Mouse (Mus musculus): ENCODE measurements around the gene Hist1h4i.

The Hist1h4i gene

DNA sequence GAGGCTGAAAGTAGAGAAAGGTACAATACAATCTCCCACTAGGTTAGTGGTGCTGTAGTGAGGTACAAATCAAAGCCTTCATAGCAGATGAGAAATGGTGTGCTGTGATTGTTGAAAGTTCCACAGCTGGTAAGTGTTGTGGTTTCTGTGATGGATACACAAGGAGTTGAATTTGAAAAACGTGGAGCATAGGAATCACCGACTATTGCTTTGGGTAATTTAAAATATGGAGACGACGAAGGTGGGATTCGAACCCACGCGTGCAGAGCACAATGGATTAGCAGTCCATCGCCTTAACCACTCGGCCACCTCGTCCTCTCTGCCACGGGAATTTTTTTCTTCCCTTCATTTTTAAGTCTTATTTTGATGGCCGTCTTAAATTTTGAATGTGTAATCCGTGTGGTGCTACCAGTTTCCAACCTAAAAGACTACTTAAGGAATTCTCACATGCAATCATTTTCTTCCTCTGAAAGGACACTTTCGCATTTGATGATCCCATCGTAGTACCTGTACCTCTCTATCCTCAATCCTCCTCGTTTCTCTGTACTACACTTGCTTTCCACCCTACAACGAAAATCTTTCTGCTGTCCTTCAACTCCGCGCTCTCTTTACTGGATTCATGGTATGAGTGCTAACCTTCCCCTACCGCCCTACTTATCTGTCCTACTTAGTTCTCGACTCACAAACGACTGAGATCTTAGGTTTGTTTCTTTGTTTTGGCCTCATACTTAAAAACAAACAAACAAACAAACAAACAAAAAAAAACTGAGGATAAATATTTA, 47.0 kb downstream of the Hist1h4i start:
- intact Hi-C loops (cut with DNase I), result no loop called here

- intact Hi-C loops (cut with DNase I), result no loop called here
Observed at GRCm38 (mm10) chr13:21992550-21992949, 48.6 kb downstream of the Hist1h4i start.

Small RNA genes lying within 50 kb of the gene (microRNA-seq; reads per million reads assigned to microRNA genes)
- gene Gm26300, result 0 reads per million in 2 experiments
- gene Gm44390, result 0 reads per million in 2 experiments
- gene Gm44486, result 0 reads per million in 2 experiments

All from adrenal gland (tissue).